Mouse (Mus musculus) lung, postnatal 0 days (tissue): ENCODE data around the gene Zfp871.

Source experiments
- CTCF ChIP-seq: IDR thresholded peaks from 2 replicates; pipeline ENCODE4 v1.5.1; 2016; ENCODE audit warnings: antibody characterized with exemption, mild to moderate bottlenecking
- EP300 ChIP-seq: IDR thresholded peaks from 2 replicates; pipeline ENCODE4 v1.6.1; 2016; ENCODE audit warnings: antibody characterized with exemption, mild to moderate bottlenecking, control low read depth

DNA sequence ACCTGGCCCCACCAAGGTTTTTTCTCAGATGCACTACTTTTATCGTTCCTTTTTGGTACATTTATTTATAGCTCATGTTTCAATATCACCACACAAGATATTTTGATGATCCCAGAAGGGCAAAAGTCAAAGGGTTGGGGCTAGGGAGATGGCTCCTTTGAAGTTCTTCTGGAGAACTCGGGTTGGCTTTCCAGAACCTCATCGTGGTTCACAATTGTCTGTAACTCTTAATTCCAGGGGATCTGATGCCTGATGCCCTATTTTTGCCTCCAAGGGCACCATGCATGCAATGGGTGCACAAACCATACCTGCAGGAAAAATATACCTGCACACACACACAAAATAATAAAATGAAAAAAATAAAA is 42.3 kb upstream of the Zfp871 start:
- TF ChIP-seq CTCF (no peak), EP300 (no peak)
